Mouse (Mus musculus): Measurements from ENCODE around the gene Id2. TPM values are rescaled to one million over a fixed set of nuclear protein-coding genes. Genes with fewer than 3 reads are reported as not detected.

Gene Id2
- 38.8 and 46.0 TPM in 2 replicates for polyA plus RNA-seq (2012; rRNA removed)

DNA sequence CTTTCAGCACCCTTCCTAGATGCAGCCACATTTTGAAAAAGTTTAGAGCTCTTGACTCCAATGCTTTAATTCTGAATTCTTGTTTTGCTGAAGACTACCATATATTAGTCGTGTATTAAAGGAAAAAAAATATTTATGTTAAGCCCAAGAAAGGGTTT lies at the start of gene Id2:
Gene Id2, minus strand, starts transcription at position 89 of the 158 bp plus-strand sequence.

Other genes with a start within 250 kb of the Id2 start
- gene Kidins220, start 122.2 kb downstream of the Id2 start, polyA plus RNA-seq (2012; rRNA removed), result 10.6 and 11.4 TPM in 2 replicates